15 mouse cellular contexts compared by ENCODE assay signal in the genomic region with DNA sequence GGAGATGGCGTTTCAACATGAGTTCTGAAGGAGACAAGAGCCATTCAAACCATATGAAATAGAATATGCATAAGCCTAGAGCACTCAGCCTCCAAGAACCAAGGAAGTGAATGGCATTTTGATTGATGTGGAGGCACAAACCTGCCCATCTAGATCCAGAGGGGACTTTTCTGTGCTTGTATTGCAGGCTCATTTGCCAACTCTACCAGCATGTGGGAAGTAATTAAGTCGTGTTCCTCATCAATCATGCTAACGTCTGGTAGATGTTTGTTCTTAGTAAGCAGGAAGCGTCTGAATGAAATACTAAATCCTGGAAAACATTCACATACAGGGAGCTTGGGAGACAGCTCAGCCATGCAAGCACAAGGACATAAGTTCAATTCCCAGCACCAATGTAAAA.
"Had no signal": no experiment of that assay in that cellular context is flagged by ENCODE, and none has a peak within 500 bp of the region (broad histone marks: within the 10 kb centered on the region; RNA-seq: fewer than 3 reads in every experiment).

No protein-coding gene starts in this region.

- H3K27me3 ChIP-seq: limb, embryonic 12.5 days; limb, embryonic 15.5 days; midbrain, embryonic 12.5 days had no signal

- H3K27ac ChIP-seq: kidney, postnatal 0 days; limb, embryonic 12.5 days; limb, embryonic 15.5 days; liver, embryonic 14.5 days; macrophage; midbrain, embryonic 12.5 days had no signal

- H3K36me3 ChIP-seq: limb, embryonic 12.5 days; limb, embryonic 15.5 days; midbrain, embryonic 12.5 days had no signal

- H3K4me2 ChIP-seq: limb, embryonic 12.5 days; limb, embryonic 15.5 days; liver, embryonic 11.5 days; lung, embryonic 14.5 days; midbrain, embryonic 12.5 days had no signal

- H3K9ac ChIP-seq: limb, embryonic 12.5 days; limb, embryonic 15.5 days; liver, embryonic 14.5 days; liver, postnatal 0 days; lung, embryonic 14.5 days; midbrain, embryonic 12.5 days had no signal

- ATAC-seq: liver, postnatal 0 days; lung, postnatal 0 days; midbrain, embryonic 16.5 days had no signal

- H3K4me3 ChIP-seq: limb, embryonic 12.5 days; limb, embryonic 15.5 days; midbrain, embryonic 12.5 days had no signal

- DNase-seq: kidney, postnatal 25 days; left cerebral cortex, postnatal 4 days; liver, postnatal 0 days; lung, embryonic 14.5 days; thymus, adult 18-20 months; thymus, postnatal 36 days had no signal

- H3K9me3 ChIP-seq: limb, embryonic 12.5 days; limb, embryonic 15.5 days; midbrain, embryonic 12.5 days had no signal

- H3K4me1 ChIP-seq: limb, embryonic 12.5 days; limb, embryonic 15.5 days; midbrain, embryonic 12.5 days had no signal
